Mouse (Mus musculus): ENCODE data around the gene Wfdc5.

GRCm38 (mm10) chr2:164144025-164144424 is 38.5 kb downstream of the Wfdc5 start:
- TF ChIP-seq CTCF (conservative IDR thresholded peaks at IDR 0.05; ENCODE audit: insufficient read depth, insufficient read length, low read depth, low read length) (no peak), POLR2A (IDR thresholded peaks at IDR 0.05; ENCODE audit: low read depth, low read length) (no peak)
